Mouse (Mus musculus): ENCODE data around the gene Fbxo28.

DNA sequence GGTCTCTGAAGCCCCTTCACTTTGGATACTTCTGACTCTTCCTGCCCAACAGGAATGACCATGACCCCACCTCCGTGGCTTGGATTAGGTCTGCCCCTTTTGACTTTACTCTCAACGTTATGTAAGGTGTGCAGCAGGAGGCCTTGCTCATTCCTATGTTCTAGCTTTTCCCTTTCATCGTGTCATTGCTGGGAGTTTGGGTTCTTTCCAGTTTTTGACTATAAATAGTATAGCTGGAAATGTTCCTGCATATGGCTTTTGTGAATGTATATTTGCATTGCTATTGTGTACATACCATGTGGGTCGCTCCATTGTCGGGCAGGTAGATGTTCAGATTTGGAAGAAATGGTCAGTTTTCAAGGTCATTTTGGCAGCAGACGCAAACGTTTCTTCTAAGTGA, 37.4 kb upstream of the Fbxo28 start:
- no peak for TF ChIP-seq CTCF (IDR thresholded peaks at IDR 0.05; ENCODE audit: insufficient read depth, low read length)
- TF ChIP-seq POLR2A (IDR thresholded peaks at IDR 0.05; ENCODE audit: borderline replicate concordance, extremely low read depth, low read depth, low read length) = no peak
